Mouse (Mus musculus) left cerebral cortex, postnatal 10 days (tissue): Measurements from ENCODE around the gene Prkca. TPM values are rescaled to one million over a fixed set of nuclear protein-coding genes. Genes with fewer than 3 reads are reported as not detected.
A peak's percentile ranks its signal among the peaks of the same experiment; 100 is the strongest.

ENCODE experiments used
- DNase-seq, 2 experiments: peaks; one replicate each; pipeline ENCODE4 v3.0.0; 2021 to 2022; ENCODE audit warnings: low spot score in 2 of 2, mixed read lengths in 1 of 2; ENCODE audit errors: extremely low spot score in 1 of 2
- intact Hi-C: fragments of 180-260 bp; cut with DNase I; formaldehyde crosslinking; loops from one replicate; pipeline ENCODE4 v1.15.1; 2025
- total RNA-seq, 2 experiments: library from RNA; stranded (reverse); gene quantifications; 2 replicates each; pipeline ENCODE4 v1.2.3; 2021

The Prkca gene
- total RNA-seq, 2 experiments from 2014 or later = 118 to 125 TPM

DNA sequence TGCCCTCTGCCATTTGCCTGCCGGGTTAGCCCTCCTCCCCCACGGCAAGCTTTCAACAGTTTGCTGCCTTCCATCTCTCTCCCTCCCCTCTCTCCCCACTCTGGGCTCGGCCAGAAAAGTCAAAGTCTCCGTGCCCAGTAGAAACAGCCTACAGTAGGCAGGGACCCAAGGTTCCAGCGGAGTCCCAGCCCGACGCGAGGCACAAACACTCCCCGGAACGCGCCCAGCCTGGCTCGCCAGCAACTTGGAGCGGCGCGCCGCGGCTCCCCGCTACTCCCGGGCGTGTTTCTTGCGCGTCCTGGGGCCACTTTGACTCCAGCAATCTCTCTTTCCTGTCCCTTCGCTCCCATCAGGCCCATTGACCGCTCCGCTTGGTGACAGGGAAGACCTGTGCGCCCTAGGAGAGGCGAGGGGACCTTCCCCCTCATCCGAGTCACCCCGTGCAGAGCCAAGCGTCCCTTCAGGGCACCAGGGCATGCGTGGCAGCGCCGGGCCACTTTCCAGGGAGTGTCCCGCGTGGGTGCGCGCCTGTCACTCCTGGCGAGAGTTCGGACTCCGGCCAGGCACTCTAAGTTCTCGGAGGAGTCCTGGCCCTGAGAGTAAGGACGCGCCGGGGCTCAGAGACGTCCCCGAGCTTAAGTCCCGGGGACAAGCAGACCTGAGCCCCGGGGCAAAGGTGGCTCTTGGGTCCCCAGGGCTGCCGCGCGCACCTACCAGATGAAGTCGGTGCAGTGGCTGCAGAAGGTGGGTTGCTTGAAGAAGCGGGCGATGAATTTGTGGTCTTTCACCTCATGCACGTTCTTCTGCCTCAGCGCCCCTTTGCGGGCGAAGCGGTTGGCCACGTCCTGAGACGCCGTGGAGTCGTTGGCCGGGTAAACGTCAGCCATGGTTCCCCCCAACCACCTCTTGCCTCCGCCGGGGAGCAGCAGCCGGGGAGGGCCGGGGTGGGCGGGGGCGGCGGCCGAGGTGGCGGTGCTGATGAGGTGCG, 653 bp downstream of the Prkca start, which contains the start of gene Apoh:
Apoh (plus strand) TSS at position 574 of the 988 bp plus-strand sequence.
- intact Hi-C loops = loop anchor here (10.0 kb wide), 1 partner anchor 188 kb away; no protein-coding TSS in a partner anchor

DNA sequence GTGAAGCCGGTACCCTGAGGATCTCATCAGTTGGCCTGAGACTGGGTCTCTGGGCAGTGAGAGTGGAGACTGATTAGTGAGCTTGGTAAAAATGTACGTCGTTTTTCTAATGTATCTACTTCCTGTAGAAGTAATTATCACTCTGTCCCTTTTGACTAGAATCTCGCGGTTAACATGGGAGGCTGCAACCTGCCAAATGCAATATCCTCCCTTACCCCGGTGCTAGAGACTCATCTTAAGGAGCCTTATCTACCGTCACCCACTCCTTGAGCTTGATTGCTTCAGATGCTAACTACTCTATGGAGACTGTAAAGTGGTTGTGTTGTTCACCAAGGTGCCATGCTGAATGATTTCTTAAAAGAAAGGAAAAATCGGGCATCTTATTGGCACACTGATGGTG, 1.9 kb downstream of the Prkca start:
- no peak for DNase-seq
- intact Hi-C loops = loop anchor here (10.0 kb wide), 1 partner anchor 187 kb away; no protein-coding TSS in a partner anchor

More for the DNA sequence above, 653 bp downstream of the Prkca start, which contains the start of gene Apoh:
- peak; percentile 36 to 59 for DNase-seq

DNA sequence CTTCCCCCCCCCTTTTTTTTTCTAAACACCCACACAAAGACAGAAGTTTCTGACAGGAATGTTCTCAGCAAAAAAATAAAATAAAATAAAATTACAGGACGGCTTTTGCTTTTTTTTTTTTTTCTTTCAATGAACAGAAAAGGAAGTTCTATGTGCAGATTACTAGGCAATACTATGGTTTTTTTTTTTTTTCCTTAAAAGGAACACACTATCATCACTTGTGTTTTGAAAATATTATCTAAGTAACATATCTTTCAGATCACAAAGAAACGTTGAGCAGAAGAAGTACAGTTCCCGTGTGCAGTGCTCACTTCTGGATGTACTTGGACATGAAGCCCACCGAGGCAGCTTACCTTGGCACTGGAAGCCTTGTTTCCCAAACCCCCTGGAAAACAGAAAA, 3.4 kb downstream of the Prkca start:
- no peak for DNase-seq
- intact Hi-C loops = loop anchor here (10.0 kb wide), 1 partner anchor 185 kb away; no protein-coding TSS in a partner anchor

DNA sequence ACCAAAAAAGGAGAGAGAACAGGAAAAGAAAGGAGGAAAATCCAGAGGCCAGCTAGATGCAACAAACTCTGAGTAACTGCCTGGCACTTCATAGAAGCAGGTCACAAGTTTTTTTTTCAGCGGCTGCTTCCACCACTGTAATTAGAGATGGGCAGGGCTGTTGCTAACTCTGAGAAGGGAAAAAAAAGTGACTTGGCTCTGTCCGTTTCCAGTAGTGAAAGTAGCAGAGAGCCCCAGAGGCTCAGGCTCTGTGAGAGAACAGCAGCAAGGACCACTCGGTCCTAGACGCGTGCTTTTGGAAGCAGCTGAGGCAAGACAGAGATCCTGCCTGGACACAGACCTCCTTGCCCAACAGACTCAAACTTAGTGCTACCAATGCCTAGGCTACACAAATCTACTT, 7.3 kb downstream of the Prkca start:
- DNase-seq = no peak
- intact Hi-C loops = no loop called here

DNA sequence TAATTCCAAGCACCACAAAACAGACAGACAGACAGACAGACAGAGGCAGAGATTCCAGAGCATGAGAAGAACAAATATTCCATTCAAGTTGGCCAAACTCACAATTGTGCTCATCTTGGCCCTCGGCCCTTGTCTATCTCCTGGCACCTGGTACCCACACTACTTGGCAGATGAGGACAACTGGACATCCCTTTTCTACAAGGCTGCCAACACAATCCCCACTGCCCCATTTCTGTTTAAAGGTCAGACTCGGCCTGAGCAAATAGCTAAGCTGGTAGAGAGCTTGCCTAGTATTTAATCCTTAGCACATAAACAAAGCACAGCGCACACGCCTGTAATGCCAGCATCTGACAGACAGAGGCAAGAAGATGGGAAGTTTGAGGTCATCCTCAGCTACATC, 8.2 kb downstream of the Prkca start:
- no peak for DNase-seq
- intact Hi-C loops = no loop called here

DNA sequence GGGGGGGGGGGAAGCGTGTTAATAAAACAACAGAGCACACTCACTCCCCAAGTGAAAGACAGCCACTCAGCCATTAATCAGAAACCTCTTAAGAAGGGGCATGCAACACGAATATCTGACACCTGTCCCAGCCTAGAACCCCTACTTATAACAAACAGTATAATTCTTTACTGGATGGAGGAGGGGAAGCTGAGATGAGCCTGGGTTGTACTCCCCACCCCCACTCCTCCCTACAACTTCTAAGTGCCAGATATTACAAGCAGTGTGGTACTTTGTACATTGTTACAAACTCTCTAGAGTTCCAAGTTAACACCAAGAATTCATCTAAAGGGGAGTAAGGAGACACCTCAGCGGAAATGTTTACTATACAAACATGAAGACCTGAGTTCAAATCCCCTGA, 9.1 kb downstream of the Prkca start:
- intact Hi-C loops = no loop called here
- no peak for DNase-seq

DNA sequence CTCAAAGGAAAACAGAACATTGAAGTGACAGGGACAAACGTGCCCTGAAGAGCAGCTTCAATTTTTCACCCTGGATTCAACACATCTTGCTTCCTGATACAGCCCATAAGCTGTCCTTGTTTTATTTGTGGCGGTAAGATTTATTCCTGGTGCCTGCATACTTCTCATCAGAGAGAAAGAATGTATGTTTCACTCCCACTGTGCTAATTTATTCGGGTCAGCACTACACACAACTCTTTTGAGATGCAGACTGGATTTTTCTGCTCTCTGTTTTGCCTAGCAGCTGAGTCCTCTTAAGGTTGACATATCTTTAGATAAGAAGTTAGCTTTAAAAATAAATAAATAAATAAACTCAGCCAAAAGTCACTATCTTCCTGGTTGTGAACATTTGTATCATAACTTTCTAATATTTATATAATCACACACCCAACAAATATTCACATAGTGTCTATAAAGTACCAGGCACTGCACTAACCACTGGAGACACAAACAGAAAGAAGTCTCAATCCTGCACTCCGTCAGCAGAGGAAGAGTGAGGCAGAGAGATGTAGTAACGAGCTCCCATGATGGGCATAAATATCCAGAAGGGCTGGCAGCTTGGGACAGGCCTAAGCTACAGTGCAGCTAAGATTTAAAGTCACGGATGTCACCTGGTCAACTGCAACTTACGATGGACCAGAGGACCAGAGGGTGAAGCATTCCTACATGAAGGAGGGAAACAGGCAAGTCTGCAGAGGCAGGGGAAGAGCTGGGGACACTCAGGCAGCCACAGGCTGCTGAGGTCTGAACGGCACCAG, 9.9 kb downstream of the Prkca start:
- intact Hi-C loops = no loop called here
- DNase-seq = no peak

DNA sequence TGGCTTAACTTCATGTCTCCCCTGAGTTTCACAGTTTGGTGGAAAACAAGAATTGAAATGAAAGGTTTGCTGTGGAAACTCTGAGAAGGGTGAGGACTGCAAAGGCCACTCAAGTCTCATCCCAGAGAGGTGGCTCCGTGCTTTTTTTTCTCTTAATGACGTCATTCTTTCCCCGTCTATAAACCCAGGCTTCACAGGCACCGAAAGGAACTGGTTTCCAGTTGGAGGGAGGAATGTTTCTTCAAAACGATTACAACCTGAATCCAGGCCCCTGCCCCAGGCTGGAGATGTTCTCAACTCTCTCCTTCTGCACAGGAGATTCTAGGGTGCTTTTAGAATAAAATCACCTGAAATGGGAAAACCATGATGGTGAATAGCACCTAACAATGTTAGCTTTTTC, 10.7 kb downstream of the Prkca start:
- DNase-seq = no peak
- intact Hi-C loops = no loop called here

DNA sequence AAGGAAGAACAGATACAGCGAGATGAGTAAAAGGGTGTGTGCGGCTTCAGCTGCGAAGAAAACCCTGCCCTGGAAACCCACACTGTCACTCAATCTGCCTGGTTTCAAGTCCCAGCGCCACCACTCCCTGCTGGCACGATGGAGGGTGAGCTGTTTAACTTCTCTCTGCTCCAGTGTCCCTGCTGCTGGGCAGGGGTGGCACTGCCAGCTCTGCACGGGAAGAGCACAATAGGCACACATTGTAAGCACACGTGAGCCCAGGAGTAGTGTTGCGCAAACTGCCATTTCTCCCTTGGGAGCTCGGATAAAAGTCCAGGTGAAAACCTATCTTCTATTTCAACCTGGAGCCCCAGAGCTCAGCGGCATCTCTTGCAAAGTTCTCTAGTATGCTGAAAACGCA, 12.9 kb downstream of the Prkca start:
- no peak for DNase-seq
- intact Hi-C loops = no loop called here

DNA sequence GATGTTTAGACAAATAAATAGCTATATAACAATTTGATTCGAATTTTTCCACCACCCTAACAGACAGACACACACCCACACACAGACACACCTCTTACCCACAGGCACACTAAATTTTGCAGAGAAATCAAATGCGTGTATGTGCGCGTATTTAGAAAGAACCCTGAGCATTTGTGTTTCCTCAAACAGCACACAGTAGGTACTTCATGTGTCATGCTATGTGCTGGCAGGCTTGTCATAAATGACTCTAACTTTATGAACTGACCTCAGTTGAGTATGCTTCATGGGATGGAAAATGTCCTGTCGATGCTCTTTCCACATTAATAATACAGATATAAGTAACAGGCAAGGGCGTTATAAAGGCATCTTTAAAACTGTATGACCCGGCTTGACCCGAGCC, 17.8 kb downstream of the Prkca start:
- intact Hi-C loops = no loop called here
- DNase-seq = no peak

DNA sequence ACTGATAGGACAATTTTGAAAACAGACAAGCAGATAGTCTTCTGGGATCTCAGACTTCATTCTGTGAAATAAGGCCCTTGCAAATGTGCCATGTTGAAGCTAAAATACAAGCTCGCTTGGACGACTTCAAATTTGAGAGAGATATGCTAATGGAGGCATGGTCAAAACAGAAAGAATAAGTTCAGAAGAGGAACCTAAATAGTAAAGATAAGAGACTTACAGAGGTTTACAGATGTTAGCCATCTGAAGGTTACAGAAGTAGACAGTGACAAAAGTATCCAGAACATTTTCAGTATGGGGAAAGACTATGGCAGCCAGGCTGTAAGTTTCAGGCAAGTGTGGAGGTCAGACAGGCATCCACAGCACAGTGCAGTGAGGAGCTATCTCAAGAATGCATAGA, 21.6 kb downstream of the Prkca start:
- no peak for DNase-seq
- intact Hi-C loops = no loop called here

DNA sequence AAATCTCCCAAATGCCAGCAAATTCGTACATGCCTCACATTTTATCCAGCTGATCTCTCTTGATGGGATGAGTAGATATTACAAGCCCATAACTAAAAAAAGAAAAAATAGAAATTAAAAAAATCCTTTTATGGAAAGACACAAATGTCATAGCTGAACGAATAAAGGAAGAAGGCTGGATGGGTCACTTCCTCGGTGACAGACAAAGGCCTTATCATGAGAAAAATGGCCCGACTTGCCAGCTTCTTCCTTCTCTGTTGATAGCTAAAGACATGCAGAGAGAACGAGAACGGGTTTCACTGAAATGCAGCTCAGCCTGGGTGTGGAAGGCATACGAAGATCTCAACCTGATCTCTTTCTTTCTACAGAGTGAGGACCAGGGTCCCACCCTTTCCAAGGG, 23.2 kb downstream of the Prkca start:
- no peak for DNase-seq
- intact Hi-C loops = no loop called here

DNA sequence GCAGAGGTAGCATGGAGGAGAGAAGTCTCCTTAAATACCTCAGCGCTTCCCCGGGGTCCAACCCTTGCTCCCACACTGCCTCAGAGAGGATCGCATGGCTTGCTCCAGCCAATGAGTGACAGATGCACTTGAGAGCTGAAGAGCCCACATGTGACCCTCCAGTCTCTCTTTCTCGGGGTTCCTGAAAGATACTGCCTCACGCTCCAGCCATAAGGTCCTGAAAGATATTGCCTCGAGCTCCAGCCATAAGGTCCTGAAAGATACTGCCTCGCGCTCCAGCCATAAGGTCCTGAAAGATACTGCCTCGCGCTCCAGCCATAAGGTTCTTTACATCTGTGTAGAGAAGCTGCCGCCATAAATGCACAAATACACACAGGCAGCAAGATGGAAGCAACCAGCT, 24.6 kb downstream of the Prkca start:
- DNase-seq = no peak
- intact Hi-C loops = no loop called here

DNA sequence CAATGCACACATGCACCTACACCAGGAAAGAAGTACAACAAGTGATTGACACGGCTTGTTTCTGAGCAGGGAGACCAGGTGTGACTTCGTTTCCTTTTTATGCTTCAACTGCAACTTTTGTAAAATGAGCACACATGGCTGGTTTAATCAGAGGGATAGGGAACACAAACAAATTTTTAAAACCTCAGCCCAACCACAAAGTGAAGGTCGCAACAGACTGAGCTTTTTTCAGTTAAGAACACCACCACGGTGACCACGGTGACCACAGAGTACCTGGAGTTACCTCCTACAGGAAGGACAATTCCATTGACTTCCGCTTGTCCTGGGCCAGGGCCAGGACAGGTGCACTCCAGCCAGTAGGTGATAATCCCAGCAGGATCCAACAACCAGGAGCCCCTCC, 25.9 kb downstream of the Prkca start:
- no peak for DNase-seq

DNA sequence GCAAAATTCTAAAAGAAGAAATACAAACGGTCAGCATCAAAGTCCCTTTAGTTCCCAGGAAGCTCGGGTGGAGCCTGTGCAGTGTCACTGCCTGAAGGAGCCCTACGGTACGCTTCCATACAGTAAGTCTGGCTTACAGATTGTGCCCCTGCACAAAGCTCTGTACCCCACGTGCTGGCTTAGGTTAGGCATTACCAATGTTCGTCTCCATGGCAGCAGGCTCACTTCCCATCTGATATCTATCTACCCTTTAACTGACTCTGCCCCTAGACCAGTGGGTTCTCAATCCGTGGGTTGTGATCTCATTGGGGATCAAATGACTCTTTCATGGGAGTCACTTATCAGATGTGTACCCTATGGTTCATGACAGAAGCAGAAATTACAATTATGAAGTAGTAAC, 28.0 kb downstream of the Prkca start:
- intact Hi-C loops = no loop called here
- DNase-seq = no peak

More for the DNA sequence above, 25.9 kb downstream of the Prkca start:
- intact Hi-C loops = no loop called here

DNA sequence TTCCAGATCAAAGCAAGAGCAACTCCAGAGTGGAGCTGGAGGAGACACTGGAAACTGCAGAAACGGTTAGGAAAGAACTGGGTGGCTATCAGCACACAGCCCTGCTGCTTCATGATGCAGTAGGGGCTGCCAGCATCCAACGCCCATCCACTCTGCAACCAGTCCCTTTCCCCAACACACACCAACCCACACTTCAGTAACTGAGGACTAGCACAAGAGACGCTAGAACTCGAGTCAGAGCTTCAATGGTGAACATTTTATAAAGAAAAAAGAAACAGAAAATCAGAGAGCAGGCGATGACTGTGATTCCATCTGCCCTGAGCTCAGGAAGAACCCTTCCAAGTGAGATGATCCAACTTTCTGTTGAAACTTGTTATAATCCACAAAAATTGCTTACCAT, 31.2 kb downstream of the Prkca start:
- intact Hi-C loops = no loop called here
- no peak for DNase-seq

DNA sequence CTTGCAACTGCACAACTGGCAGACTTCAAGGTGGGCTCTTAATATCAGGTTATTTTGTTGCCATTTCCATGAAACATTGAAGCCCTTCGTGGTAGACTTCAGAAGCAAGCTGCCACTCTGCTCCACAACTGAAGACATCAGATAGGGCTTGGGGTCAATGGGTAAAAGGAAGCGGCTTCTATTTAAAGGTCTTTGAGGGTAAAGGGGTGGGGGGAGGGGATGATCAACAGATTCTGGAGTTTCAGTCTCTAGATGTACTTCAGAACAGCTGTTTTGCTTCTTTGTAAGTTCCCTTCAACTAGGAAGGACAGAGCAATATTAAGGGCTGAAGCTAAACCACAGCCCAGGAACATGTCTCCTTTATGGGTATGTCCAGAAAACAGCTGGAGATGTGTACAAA, 31.8 kb downstream of the Prkca start:
- intact Hi-C loops = no loop called here
- no peak for DNase-seq

DNA sequence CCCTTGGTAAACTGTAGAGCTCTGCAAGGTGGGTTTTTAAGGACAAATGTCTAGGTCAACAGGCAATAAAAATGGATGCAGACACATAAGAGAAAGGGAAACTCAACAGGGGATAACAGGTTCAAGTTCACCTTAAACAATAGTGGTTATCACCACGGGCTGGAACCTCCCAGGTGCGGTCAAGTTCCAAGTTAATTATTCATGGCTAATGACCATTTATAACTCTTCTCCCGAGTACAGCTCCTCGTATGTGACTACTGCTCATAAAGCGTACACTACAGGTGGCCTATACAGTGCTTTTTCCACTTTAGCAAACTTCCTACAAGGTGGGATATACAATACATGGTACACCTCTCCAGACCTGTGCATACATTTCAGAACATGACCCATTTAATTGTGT, 33.9 kb downstream of the Prkca start:
- intact Hi-C loops = no loop called here
- DNase-seq = no peak

DNA sequence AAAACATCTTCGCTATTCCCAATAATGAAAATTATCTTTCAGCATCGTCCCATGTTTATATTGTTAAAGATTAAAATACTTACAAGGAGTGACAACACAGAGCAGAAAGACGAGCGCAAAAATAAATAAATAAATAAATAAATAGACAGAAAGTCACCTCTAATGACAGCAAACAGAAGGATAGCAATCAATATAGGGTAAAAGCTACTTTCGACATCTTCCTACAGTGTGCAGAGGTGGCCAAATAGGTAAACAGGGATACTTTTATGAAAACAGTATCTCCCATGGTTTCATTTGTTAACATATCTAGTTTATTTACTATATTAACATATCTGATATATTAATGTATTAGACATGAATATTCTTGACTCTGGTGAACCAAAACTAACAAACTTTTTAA, 35.5 kb downstream of the Prkca start:
- intact Hi-C loops = no loop called here

DNA sequence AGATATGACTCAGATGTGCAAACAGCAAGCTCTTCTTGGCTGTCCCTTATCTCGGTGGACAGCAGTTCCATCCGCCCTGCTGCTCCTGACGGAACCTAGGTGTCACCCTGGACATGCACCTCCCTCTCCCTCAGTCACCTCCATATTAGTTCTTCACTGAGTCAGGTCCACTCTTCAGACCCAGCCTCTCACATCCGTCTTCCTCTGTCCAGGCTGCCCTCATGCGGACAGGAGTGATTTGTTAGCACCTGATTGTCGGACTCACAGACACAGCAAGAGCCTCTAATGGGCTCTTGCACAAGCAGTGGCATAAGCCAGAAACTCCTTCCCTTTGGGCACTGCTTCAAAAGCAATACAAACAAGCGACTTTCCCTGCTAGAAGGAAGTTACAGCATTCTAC, 36.5 kb downstream of the Prkca start:
- DNase-seq = no peak
- intact Hi-C loops = no loop called here

More for the DNA sequence above, 35.5 kb downstream of the Prkca start:
- no peak for DNase-seq
